Mouse (Mus musculus): ENCODE data around the gene Coq7.

Coq7 gene

DNA sequence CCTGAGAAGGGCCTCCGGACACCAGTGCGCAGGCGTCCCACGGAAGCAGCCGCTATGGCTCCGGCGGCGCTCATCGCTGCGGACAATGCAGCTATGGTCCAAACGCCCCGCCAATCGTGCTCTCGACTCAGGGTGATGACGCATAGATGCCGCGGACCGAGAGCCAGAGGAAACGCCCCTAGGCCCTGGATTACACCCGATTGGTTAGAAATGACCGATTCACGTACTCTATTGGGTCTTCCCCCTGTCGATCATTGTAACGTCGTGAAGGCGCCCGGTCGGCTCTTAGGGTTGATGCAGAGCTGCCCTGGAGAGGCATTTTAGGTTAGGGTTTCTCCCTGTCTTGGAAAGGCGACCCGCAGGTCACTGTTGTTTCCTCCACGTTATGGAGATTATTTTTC, at the start of gene Coq7:
Gene Coq7 (minus strand): TSS at position 179 of the 401 bp plus-strand sequence.
- DNase-seq (ENCODE audit: low spot score in 2 of 2), result peak; percentile 95 to 97

DNA sequence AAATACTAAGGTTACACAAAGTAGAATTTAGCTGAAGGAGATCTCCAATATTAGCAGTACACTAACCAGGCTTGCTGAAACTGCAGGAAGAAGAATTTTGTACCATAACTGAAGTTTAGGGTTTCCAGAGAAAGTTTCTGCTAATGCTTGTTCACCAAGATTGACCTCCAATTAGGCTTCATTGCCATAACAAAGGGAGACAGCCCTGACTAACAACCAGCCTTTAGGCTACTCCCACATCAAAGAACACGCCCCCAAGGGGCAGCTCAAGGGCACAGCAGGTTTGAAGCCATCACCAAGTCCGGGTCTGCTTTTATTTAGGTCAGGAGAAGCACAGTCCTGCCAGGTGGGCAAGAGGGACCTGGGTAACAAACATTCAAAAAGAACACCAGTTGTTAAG, 46.8 kb upstream of the Coq7 start:
- no peak for DNase-seq (ENCODE audit: low spot score in 2 of 2)

- DNase-seq (ENCODE audit: low spot score in 2 of 2), result no peak
Observed at GRCm38 (mm10) chr7:118578269-118578668, 45.1 kb upstream of the Coq7 start.

DNA sequence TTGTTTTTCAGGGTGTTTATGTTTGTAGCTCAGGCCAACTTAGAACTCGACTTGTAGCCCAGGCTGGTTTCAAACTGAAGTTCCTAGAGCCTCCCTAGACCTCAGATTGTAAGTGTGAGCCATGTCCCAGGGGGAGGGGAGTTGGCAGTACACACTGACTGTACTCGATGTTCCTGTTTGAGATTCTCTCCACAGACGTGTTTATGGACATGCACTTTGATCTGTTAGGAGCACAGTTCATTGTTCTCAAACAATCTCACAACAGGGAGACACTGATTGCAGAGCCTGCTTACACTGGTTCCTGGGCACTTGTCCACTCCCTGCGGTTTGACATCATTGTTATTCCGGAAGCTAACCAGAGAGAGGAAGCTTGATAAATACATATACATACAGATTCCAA, 38.9 kb upstream of the Coq7 start:
- no peak for DNase-seq (ENCODE audit: low spot score in 2 of 2)

GRCm38 (mm10) chr7:118571350-118571749, 38.2 kb upstream of the Coq7 start:
- DNase-seq (ENCODE audit: low spot score in 2 of 2), result no peak

DNA sequence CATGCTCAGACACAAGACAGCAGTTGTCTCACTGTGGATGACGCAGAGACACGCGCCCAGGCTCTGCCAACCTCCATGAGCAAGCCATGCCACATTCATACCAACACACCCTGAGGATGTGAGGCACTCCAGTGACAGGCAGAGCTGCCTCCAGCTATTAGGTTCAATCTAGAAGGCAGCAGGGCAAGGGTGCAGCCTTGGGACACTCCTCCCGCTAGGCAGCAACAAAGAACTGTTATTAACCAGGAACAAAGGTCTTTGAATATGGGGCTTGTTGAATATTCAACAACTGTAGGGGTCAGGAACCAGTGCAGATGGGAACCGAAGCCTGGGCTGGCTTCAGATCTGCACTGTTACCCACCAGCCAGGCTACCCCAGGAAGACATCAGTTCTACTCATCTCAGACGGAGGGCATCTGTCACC, 36.0 kb upstream of the Coq7 start:
- no peak for DNase-seq (ENCODE audit: low spot score in 2 of 2)

DNA sequence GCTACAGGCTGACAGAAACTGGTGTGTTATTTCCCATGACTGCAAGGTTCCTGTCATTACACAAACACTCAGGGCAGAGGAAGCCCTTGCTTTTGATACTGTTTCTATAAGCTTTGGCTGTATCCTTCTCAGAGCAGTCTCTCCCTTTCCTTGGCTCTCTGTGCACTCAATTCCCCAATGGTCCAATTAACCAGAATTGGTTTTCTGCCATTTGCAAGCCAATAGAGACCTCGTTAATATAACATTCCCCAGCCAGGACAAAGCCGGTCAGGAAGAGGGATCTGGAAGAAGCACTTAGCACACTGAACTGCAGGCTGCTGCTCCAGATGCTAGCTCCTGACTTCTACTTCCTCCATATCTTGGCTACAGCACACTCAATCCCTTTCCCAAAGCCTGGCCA, 21.1 kb upstream of the Coq7 start:
- no peak for DNase-seq (ENCODE audit: low spot score in 2 of 2)

DNA sequence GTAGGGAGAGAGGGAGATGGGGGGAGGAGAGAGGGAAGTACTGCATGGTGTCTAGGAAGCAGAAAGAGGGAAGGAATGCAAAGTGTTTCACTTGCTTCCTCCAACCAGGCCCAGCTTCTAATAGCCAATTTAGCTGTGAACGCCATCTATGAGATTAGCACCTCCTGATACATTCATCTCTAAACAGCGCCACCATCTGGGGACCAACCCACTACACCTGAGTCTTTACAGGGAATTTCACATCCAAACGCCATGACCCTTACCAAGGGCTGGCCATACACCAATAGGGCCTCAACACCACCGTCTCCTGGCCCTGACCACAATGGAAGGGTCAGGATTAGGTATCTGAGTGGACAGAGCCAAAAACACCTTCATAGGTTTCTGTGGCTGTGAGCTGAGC, 20.7 kb upstream of the Coq7 start:
- no peak for DNase-seq (ENCODE audit: low spot score in 2 of 2)

DNA sequence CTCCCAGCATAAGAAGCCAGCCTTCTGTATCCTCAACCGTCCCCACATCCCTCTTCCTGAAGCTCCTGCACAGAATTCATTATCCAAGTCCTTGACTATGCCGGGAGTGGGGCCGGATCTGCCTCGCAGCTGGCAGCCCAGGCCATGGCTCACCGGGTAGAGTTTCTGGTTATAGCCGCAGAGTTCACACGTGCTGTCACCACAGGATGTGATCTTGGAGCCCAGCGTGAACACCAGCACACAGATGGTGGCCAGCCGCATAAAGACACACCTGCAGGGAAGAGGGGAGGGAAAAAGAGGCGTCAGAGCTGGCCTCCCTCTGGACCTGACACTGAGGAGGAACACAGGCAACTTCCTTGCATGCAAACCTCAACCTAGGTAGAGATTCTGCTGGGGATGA, 14.3 kb upstream of the Coq7 start:
- DNase-seq (ENCODE audit: low spot score in 2 of 2), result no peak

- DNase-seq (ENCODE audit: low spot score in 2 of 2), result no peak
Observed at GRCm38 (mm10) chr7:118544128-118544527, 11.0 kb upstream of the Coq7 start.

DNA sequence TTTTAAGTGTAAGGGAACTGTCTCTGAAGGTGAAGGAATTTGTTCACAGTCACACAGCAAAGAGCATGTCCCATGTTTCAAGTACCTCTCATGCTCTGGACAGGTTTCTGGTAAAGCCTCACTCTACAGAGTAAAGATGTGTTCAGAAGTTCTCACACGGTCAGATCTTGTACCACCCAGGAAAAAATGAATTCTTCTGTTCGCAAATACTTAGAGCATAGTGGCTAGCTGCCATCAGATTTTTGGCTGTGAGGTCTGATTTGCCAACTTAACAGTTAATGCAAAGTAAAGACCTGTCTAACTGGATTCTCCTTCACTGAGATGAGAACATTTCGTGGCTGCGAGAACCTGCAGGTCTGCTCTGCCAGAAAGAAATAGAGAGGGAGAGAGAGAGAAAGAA, 1.9 kb upstream of the Coq7 start:
- DNase-seq (ENCODE audit: low spot score in 2 of 2), result no peak

DNA sequence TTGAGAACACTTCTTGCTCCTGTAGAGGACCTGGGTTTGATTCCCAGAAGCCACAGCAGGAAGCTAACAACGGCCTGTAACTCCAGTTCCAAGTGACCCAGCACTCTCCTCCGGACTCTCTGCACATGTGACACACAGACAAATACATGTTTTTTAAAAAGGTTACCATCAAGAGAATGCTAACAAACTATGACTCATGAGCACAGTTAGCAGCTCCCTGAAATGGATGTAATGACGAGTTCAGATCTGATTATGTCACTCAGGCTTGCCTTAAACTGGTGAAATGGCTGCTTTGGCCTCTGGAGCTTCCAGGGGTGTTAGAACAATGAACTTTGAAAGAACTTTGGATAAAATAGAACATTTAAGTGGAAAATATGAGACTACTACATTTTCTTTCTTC, 1.2 kb upstream of the Coq7 start:
- no peak for DNase-seq (ENCODE audit: low spot score in 2 of 2)

- peak; percentile 98 for DNase-seq (ENCODE audit: low spot score in 2 of 2)
Observed at GRCm38 (mm10) chr7:118532519-118533177, 508 bp downstream of the Coq7 start.

GRCm38 (mm10) chr7:118526967-118527366, 6.2 kb downstream of the Coq7 start:
- DNase-seq (ENCODE audit: low spot score in 2 of 2), result no peak

GRCm38 (mm10) chr7:118522077-118522476, 11.1 kb downstream of the Coq7 start:
- no peak for DNase-seq (ENCODE audit: low spot score in 2 of 2)

GRCm38 (mm10) chr7:118519661-118520060, 13.5 kb downstream of the Coq7 start:
- no peak for DNase-seq (ENCODE audit: low spot score in 2 of 2)

- DNase-seq (ENCODE audit: low spot score in 2 of 2), result peak; percentile 65 to 73
Observed at GRCm38 (mm10) chr7:118518687-118519086, 14.5 kb downstream of the Coq7 start.

DNA sequence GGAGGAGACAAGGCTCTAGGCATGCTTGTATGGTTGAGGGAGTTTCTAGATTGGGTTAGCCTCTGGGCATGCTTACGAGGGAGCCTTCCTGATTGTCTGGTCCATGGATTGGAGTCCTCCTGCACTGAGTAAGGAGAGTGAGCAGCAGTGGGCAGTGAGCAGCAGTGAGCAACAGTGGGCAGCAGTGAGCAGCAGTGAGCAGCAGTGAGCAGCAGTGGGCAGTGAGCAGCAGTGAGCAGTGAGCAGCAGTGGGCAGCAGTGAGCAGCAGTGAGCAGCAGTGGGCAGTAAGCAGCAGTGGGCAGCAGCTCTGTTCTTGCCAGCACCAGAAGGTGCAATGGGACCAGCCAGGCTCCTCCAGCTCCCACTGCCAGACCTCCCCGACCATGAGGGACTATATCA, 15.3 kb downstream of the Coq7 start:
- no peak for DNase-seq (ENCODE audit: low spot score in 2 of 2)

- no peak for DNase-seq (ENCODE audit: low spot score in 2 of 2)
Observed at GRCm38 (mm10) chr7:118508556-118508955, 24.6 kb downstream of the Coq7 start.

GRCm38 (mm10) chr7:118503844-118504243, 29.3 kb downstream of the Coq7 start:
- no peak for DNase-seq (ENCODE audit: low spot score in 2 of 2)

- no peak for DNase-seq (ENCODE audit: low spot score in 2 of 2)
Observed at GRCm38 (mm10) chr7:118502333-118502732, 30.8 kb downstream of the Coq7 start.

- no peak for DNase-seq (ENCODE audit: low spot score in 2 of 2)
Observed at GRCm38 (mm10) chr7:118499784-118500435, 33.2 kb downstream of the Coq7 start.

DNA sequence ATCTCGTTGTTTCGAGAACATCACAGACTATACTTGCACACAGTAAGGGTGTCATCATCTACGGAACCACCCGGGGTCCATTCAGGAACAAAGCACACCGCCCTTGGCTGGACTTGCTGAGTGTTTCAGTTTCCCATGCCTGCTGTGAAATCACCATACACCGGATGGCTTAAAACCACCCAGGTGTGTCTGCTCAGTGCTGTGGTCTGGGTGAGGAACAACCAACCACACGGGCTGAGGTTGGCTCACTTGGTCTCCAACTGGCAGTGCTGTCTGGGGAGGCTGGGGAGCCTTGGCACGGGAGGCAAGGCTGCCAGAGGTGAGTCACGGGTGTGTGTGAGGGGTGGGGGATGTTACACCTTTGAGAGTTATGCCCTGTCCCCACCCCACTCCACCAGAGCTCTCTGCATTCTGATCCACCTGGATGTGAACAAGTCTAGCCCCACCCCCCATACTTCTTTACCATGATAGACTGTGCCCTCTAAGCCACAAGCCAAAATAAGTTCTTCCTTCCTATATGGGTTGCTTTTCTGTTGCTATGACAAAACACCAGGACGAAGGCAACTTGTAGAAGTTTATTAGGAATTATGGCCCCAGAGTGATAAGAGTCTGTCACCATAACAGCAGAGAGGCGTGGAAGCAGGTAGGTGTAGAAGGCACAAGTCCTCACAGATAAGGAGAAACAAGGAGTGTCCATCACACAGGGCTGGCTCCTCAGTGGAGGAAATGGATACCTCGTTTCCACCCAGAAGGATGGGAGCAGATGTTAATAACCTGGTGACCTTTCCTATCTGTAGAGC, 34.0 kb downstream of the Coq7 start:
- no peak for DNase-seq (ENCODE audit: low spot score in 2 of 2)

Measured in frontal cortex, postnatal 36 days (tissue).